In genomic region chr7:110193186-110193585, GRCm38 (mm10) we compare ENCODE assay signal across 26 mouse cellular contexts. TPM values are rescaled to one million over a fixed set of nuclear protein-coding genes. Genes with fewer than 3 reads are reported as not detected.
A peak's percentile ranks its signal among the peaks of the same experiment; 100 is the strongest.
DNase-seq lines count a peak whose midpoint lies in the region; ATAC-seq and TF ChIP-seq lines count a peak whose summit lies in the region.
"Had no signal": no experiment of that assay in that cellular context is flagged by ENCODE, and none has a peak within 500 bp of the region (broad histone marks: within the 10 kb centered on the region; RNA-seq: fewer than 3 reads in every experiment).

No protein-coding gene starts in this region.

- H3K4me1 ChIP-seq in liver, postnatal 0 days (ENCODE audit: insufficient read depth): peaks cover 4% of the 10 kb centered on the region; the same call in 1 of the 2 replicates
- 0 out of 2 replicates have a peak, but pooled peaks cover 9% of the 10 kb centered on the region for H3K4me1 ChIP-seq in liver, embryonic 12.5 days
- no peaks in the 10 kb centered on the region for H3K4me1 ChIP-seq in intestine, embryonic 16.5 days (ENCODE audit: control insufficient read depth, insufficient read depth, low read length)
- H3K4me1 ChIP-seq: forebrain, embryonic 12.5 days; hindbrain, embryonic 12.5 days; midbrain, embryonic 13.5 days; neural tube, embryonic 13.5 days had no signal

- H3K27ac ChIP-seq in liver, postnatal 0 days (ENCODE audit: low read depth): no peak overlapping the region
- no peak overlapping the region for H3K27ac ChIP-seq in liver, embryonic 12.5 days
- H3K27ac ChIP-seq in intestine, embryonic 16.5 days (ENCODE audit: low read length): no peak overlapping the region
- H3K27ac ChIP-seq: forebrain, embryonic 12.5 days; hindbrain, embryonic 12.5 days; limb, embryonic 13.5 days; liver, embryonic 14.5 days; midbrain, embryonic 13.5 days; neural tube, embryonic 13.5 days had no signal

- DNase-seq in adrenal gland, postnatal 14 days: peak; percentile 40
- no peak for DNase-seq in adrenal gland, adult 18-20 months (ENCODE audit: low spot score in 2 of 2)
- DNase-seq in liver, postnatal 0 days: no peak
- DNase-seq in adipocyte (ENCODE audit: low spot score): peak; percentile 46
- DNase-seq in ovary, adult 18-20 months (ENCODE audit: low spot score): no peak
- DNase-seq: cerebellum, adult 18-20 months; gastrocnemius, postnatal 10 days; heart, adult 11 months; heart, postnatal 36 days; kidney, postnatal 4 days; lung, embryonic 14.5 days; lung, postnatal 14 days; thymus, postnatal 4 days had no signal

- 74% methylated on average over 3 of the region's 3 CpGs for WGBS in liver, postnatal 0 days (ENCODE audit: insufficient replicate concordance)
- 67% methylated on average over 3 of the region's 3 CpGs for WGBS in liver, embryonic 12.5 days (ENCODE audit: insufficient replicate concordance)
- 91% methylated on average over 3 of the region's 3 CpGs for WGBS in intestine, embryonic 16.5 days

- ATAC-seq in liver, postnatal 0 days: peak; percentile 27; the same call in 1 of the 2 replicates
- ATAC-seq in liver, embryonic 12.5 days: no peak
- ATAC-seq in intestine, embryonic 16.5 days: no peak
- ATAC-seq: intestine, postnatal 0 days; midbrain, embryonic 13.5 days had no signal

- no peaks in the 10 kb centered on the region for H3K36me3 ChIP-seq in liver, postnatal 0 days (replicated peaks; ENCODE audit: insufficient read depth, low read length)
- no peaks in the 10 kb centered on the region for H3K36me3 ChIP-seq in liver, embryonic 12.5 days
- no peaks in the 10 kb centered on the region for H3K36me3 ChIP-seq in intestine, embryonic 16.5 days (ENCODE audit: control insufficient read depth, insufficient read depth, low read length)
- H3K36me3 ChIP-seq: forebrain, embryonic 12.5 days; hindbrain, embryonic 12.5 days; limb, embryonic 13.5 days; midbrain, embryonic 13.5 days; neural tube, embryonic 13.5 days had no signal

- H3K4me3 ChIP-seq in liver, postnatal 0 days (ENCODE audit: low read depth, low read length): no peak overlapping the region
- H3K4me3 ChIP-seq in liver, embryonic 12.5 days: no peak overlapping the region
- no peak overlapping the region for H3K4me3 ChIP-seq in intestine, embryonic 16.5 days (ENCODE audit: low read length)
- H3K4me3 ChIP-seq: erythroblast, embryonic 14.5 days; forebrain, embryonic 12.5 days; hindbrain, embryonic 12.5 days; limb, embryonic 13.5 days; megakaryocyte, embryonic 14.5 days; midbrain, embryonic 13.5 days; neural tube, embryonic 13.5 days had no signal

- H3K27me3 ChIP-seq in liver, postnatal 0 days (ENCODE audit: insufficient read depth, low read length): no peaks in the 10 kb centered on the region
- no peaks in the 10 kb centered on the region for H3K27me3 ChIP-seq in liver, embryonic 12.5 days (replicated peaks)
- H3K27me3 ChIP-seq in intestine, embryonic 16.5 days (replicated peaks; ENCODE audit: control insufficient read depth, insufficient read depth, low read length): no peaks in the 10 kb centered on the region
- H3K27me3 ChIP-seq: CH12.LX; forebrain, embryonic 12.5 days; hindbrain, embryonic 12.5 days; limb, embryonic 13.5 days; midbrain, embryonic 13.5 days; neural tube, embryonic 13.5 days had no signal

- no peak for TF ChIP-seq CTCF in liver, postnatal 0 days (IDR thresholded peaks at IDR 0.05; ENCODE audit: low read depth)

- TF ChIP-seq EP300 in liver, postnatal 0 days (IDR thresholded peaks at IDR 0.05; ENCODE audit: low read depth): no peak

- H3K9me3 ChIP-seq in liver, postnatal 0 days (ENCODE audit: low read length): no peaks in the 10 kb centered on the region
- no peaks in the 10 kb centered on the region for H3K9me3 ChIP-seq in liver, embryonic 12.5 days (replicated peaks)
- no peaks in the 10 kb centered on the region for H3K9me3 ChIP-seq in intestine, embryonic 16.5 days (ENCODE audit: control insufficient read depth, low read length)
- H3K9me3 ChIP-seq: forebrain, embryonic 12.5 days; hindbrain, embryonic 12.5 days; limb, embryonic 13.5 days; megakaryocyte, embryonic 14.5 days; midbrain, embryonic 13.5 days; neural tube, embryonic 13.5 days had no signal

- H3K4me2 ChIP-seq in liver, postnatal 0 days (ENCODE audit: low read depth, low read length): no peak overlapping the region
- H3K4me2 ChIP-seq in liver, embryonic 12.5 days: no peak overlapping the region
- no peak overlapping the region for H3K4me2 ChIP-seq in intestine, embryonic 16.5 days (ENCODE audit: low read depth, low read length)
- H3K4me2 ChIP-seq: forebrain, embryonic 12.5 days; heart, embryonic 11.5 days; hindbrain, embryonic 12.5 days; limb, embryonic 13.5 days; lung, embryonic 14.5 days; midbrain, embryonic 13.5 days; neural tube, embryonic 13.5 days had no signal

- no peak overlapping the region for H3K9ac ChIP-seq in liver, postnatal 0 days (replicated peaks)
- no peak overlapping the region for H3K9ac ChIP-seq in liver, embryonic 12.5 days
- no peak overlapping the region for H3K9ac ChIP-seq in intestine, embryonic 16.5 days (ENCODE audit: low read depth, low read length)
- H3K9ac ChIP-seq: forebrain, embryonic 12.5 days; hindbrain, embryonic 12.5 days; limb, embryonic 13.5 days; liver, embryonic 14.5 days; lung, embryonic 14.5 days; midbrain, embryonic 13.5 days; neural tube, embryonic 13.5 days had no signal

RNA-seq across cellular contexts. Expression of gene Swap70, which starts 28.3 kb away (rescaled TPM):
- total RNA-seq in adrenal gland, postnatal 14 days (2021): 17.2 and 28.1 TPM in 2 replicates
- 10 to 100 TPM; 12.9 to 13.6 TPM for total RNA-seq in adrenal gland, adult 18-20 months (2021)
- 5.2 and 7.2 TPM in 2 replicates for polyA plus RNA-seq in liver, postnatal 0 days (2015; fragmentation: Nextera tagmentation; extraction: Ambion mirVana)
- 17.4 and 17.7 TPM in 2 replicates for polyA plus RNA-seq in liver, embryonic 12.5 days (2016; fragmentation: Nextera tagmentation; extraction: Ambion mirVana)
- polyA plus RNA-seq in intestine, embryonic 16.5 days (2015; fragmentation: Nextera tagmentation; extraction: Ambion mirVana): 28.4 and 28.5 TPM in 2 replicates

Comparison
In these comparisons a context has a peak if more than half of its experiments do, and no peak if none do; other contexts are left out.
1. DNase-seq: peak in adrenal gland, postnatal 14 days (single experiment) and adipocyte (single experiment); none in adrenal gland, adult 18-20 months (0 of 2), liver, postnatal 0 days (single experiment) and ovary, adult 18-20 months (single experiment).